Mouse (Mus musculus) urinary bladder, postnatal 10 days (tissue): ENCODE measurements around the gene Nckap5.

Experiments used
- DNase-seq: peaks from one replicate; pipeline ENCODE4 v3.0.0; 2022; ENCODE audit warnings: low spot score

Gene Nckap5

GRCm38 (mm10) chr1:126622036-126622435, 208.6 kb downstream of the Nckap5 start:
- no peak for DNase-seq

DNA sequence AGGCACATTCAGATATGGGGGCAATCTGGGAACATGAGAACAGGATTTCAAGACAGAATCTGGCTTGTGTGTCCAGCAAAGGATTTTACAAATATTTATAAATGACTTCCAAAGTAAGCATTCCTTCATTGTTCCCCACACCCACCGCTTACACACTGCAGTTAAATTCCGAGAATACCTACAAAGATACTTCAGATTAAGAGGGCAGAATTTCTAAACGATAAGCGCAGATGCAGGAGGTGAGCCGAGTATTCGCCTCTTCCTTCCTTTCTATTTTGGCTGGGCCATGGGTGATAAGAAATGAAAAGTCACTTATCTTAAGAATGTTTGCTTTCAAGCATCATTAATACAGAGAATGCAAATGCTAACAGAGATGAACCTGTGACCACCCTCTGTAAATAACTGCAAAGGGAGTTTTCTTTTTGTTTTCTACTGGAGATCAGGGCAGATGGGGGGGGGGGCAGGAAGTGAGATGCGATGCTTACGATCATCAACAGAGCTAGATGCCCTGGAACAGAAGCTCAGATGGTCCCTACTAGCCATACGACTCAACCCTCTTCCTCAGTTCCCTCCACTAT, 213.0 kb downstream of the Nckap5 start:
- no peak for DNase-seq

DNA sequence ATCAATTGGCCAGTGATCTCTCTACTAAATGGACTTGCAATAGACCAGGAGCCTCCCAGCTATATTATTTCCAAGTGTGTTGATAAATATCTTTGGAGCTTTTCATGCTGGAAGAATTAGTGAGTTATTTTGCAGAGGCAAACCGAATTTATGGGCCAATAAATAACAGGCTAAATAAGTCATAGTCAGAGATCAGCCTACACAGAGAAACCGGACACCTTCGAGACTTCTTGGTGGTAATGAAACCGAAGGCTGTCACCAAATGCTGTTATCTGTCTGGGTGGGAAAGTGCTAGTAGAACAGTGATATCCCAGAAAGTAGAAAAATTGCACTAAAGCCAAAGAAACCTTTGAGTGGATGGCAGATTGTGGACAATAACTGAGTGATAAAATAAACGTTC, 213.6 kb downstream of the Nckap5 start:
- DNase-seq: no peak

GRCm38 (mm10) chr1:126612916-126613315, 217.7 kb downstream of the Nckap5 start:
- no peak for DNase-seq

- no peak for DNase-seq
Measured at GRCm38 (mm10) chr1:126608586-126608985, 222.0 kb downstream of the Nckap5 start.

- no peak for DNase-seq
Measured at GRCm38 (mm10) chr1:126606189-126607080, 224.2 kb downstream of the Nckap5 start.

DNA sequence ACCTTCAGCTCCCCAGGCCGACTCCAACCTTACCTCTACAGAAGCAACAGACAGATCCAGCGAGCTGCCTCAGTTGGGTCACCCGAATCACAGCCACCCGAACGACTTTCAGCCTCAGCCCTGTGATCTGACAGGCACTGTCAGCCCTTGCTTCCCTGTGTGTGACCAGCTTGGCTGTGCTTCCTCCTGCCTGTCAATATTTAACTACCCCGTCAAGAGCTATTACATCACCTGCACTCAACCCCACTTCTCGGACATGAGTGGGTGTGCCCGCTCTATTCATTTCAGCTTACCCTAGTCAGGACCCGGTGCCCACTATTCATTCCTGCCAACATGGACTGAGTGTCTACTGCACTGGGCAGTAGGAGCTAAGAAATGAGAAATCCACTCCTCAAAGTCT, 226.0 kb downstream of the Nckap5 start:
- DNase-seq: no peak

DNA sequence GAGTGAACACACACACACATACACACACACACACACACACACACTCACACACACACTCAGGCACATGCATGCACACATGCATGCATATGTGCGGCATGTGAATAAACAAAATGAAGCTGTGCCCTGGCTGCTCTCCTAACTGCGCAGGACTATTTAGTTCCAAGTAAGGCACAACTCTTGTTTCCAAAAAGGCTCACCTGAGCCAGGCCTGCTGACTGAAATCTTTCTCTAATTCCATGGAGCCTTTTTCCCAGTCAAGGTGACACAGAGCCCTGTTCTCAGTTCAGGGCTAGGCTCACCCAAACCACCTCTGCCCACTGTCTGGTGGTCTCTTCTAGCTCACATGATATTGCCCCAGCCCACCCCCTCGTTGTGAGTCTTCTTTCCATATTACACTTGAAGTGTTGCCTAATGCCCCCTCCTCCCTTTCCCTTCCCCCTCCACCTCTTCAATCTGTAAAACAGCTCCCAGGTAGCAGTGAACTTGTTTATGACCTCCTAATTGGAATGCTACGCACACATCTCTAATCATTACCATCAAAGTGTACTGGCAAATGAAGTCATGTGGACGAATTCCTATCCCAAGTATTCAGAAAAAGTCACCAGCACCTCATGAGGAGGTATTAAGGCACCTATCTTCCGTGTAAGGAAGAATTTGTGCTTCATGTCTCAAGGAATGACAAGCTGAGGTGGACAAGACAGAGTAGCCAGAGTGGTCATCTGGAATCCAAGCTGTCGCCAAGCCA, 226.7 kb downstream of the Nckap5 start:
- DNase-seq: no peak

- no peak for DNase-seq
Measured at GRCm38 (mm10) chr1:126600596-126600995, 230.0 kb downstream of the Nckap5 start.

- no peak for DNase-seq
Measured at GRCm38 (mm10) chr1:126597376-126597775, 233.2 kb downstream of the Nckap5 start.

DNA sequence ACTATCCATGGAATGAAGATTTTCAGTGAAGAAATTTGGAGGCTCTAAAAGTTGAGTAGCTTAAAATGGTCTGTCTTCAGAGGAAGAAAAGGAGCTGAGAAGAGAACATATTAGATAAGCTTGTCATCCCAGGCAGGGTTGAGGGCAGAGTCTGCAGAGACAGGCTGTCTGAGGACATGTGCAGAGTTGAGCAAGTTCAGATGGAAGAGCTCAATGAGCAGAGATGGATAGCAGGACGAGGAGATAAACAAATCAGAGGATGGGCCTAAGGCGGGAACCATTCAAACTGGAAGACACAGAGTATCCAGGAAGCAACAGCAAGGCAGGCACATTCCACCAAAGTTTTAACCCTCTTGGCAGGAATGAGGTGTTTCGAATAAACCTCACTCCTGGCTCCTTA, 235.8 kb downstream of the Nckap5 start:
- no peak for DNase-seq

GRCm38 (mm10) chr1:126593044-126593805, 237.4 kb downstream of the Nckap5 start:
- peak; percentile 24 for DNase-seq

GRCm38 (mm10) chr1:126590911-126591310, 239.7 kb downstream of the Nckap5 start:
- DNase-seq: no peak

DNA sequence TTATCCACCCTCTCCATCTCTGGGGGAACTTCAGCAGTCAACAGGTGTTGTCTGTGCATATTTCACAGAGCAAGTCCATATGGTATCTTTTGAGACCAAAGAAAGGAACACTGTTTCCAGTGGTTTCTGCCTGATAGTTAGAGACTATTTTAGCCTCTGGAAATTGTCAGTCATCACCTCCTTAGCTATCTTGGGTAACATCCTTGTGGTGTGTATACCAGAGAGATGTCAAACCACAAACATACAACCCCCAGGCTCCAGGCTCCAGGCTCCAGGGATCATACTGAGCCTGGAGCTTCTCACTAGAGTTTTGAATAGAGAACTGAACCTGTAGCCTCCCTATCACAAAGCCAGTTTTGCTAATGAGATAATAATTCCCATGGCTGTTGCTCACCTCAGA, 252.4 kb downstream of the Nckap5 start:
- DNase-seq: no peak

DNA sequence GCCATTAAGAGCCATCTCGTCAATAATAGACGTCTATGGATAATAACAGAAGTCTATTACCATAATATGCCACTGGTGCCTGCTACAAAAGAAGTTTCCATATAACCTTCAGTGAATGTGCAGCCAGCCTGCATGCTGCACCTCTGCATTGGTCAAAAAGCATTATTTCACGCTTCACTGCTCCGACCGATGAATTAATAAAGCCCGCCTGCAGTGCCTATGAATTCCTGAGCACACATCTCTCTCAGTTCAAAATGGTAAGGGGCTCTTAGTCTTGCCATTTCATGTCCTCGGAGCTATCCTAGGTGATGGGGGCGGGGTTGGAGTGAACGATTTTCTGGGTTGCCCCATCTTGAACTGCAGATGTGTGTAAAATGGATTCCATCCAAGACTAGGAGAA, 256.3 kb downstream of the Nckap5 start:
- no peak for DNase-seq

DNA sequence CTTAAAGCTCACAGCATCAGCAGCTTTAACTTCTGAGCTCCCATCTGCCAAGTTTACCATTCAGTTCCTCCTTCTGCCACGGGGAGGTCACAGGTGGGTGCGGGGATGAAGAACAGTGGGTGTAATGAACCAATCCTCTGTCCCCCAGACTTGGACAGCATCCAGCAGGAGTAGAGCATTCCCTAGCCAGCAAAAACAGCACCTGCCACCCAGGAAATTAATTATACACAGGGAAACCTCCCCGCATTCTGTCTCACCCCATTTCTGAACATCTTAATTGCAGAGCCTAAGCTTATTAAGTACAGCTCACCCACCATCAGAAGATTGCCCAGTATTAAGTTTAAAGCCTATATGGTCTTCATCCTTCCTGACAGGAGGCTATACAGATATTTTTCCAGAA, 256.9 kb downstream of the Nckap5 start:
- no peak for DNase-seq

DNA sequence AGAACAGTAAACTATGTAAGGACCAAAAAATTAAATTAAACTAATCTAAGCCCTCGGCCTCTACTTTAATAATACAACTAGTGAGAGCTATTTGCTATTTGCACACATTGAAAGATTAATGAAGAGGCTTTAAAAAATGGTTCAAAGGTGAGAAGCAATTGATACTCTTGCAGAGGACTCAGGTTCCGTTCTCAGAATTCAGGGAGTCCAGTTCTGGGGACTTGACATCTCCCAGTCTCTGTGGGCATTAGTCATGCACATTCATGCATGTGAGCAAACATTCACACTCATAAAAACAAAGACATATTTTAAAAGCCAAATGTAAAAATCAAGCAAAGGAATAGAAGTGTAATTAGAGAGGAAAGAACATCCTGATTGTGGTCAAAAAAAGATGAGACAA, 257.5 kb downstream of the Nckap5 start:
- DNase-seq: no peak

- no peak for DNase-seq
Measured at GRCm38 (mm10) chr1:126569611-126570238, 260.9 kb downstream of the Nckap5 start.

DNA sequence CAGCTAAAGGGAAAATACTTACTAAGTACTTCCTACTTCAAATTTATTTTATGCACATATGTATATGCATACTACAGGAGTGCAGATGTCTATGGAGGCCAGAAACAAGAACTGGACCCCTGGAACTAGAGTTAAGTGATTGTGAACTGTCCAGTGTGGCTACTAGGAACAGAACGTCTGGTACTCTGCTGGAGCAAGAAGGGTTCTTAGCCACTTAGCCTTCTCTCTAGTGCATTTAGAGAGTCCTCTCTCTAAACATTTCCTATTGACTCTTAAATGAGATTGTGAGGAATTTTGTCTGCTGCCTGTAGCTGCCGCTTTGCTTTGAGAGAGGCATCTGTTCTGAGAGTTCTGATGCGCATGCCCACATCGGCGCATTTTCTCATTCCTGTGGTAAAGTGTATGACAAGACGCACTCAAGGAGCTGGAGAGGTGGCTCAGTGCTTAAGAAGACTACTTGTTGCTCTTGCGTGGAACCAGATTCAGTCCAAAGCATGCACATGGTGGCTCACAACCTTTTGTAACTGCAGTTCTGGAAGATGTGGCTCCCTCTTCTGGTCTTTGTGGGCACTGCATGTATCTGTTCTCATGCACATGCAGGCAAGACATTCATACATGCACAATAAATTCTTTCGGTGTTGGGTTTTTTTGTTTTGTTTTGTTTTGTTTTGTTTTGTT, 261.9 kb downstream of the Nckap5 start:
- DNase-seq: no peak

DNA sequence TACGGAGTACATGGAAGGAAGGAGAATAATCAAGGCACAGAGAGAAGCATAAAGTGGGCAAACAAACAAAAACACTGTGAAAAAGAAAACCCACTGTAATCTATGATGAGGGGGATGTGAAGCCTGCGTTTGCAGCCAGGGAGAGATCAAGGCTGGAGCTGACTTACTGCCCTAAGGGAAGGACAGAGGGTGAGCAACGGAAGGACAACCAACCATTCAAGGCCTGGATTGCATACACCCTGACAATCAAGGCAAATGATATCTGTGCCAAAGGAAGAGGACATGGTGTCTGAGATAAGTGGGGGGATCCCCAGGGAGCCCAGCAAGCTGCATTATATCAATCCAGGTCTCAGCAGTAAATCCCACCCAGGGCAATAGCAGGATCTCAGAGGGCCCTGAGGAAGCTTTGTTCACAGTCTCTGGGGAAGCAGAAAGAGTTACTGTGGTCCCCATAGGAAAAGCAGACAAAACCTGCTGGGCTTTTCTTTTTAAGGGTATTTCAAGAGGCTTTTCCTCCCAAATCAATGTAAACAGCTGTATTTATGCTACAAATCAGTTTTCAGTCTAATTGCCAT, 265.4 kb downstream of the Nckap5 start:
- no peak for DNase-seq

DNA sequence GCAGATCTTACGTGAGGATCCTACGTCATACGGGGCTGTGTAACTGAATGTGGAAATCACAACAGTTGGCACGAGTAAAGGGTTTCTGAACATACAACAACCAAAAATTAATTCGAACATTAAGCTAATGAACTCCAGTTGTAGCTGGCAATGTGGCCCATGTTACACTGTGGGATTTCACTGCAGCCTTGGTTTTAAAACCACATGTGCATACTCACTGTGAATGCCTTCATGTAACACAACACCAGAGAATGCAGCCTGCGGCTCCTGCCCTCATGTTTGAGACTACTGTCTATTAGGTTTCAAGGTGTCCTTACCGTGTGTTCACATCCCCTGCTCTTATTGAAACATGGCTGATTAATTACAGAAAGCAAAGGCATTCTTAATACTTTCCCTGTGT, 269.7 kb downstream of the Nckap5 start:
- no peak for DNase-seq
